ENCODE assay signal across 7 mouse cellular contexts in the genomic region with DNA sequence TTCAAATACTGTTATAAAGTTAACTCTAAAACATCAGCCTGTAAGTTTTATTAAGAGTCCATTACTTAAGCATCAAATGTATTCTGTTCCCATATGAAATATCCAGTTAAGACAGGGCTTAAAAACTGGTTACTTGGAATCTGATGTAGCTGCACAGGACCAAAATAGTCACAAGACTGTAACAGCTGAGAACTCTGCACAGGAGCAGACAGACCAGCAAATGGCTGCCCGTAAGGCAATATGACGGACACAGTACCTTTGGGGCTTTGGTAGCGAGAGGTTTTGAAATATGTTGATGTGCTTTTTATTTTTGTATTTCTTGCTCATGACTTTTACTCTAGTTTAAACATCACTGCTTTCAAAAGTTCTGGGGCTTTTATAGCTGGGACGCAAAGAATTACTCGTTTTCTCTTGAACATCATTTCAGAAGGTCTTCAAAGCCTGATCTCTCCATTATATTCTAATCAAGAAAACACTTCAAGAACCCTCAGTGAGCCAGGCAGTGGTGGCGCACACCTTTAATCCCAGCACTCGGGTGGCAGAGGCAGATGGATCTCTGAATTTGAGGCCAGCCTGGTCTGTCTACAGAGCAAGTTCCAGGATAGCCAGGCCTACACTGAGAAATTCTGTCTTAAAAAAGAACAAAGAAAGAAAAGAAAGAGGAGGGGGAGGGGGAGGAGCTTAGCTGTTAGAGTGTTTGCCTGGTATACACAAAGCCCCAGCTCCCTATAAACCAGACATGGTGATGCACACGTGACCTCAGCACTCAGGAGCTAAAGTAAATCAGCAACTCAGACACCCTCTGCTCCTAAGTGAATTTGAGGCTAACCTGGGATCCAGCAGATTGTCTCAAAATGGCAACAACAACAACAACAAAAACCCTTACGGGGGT. TPM values are rescaled to one million over a fixed set of nuclear protein-coding genes. Genes with fewer than 3 reads are reported as not detected.
DNase-seq lines count a peak whose midpoint lies in the region; ATAC-seq and TF ChIP-seq lines count a peak whose summit lies in the region.

No protein-coding gene starts in this region.

- peaks cover 12% of the 10 kb centered on the region for H3K4me1 ChIP-seq in thymus, adult 2 months (replicated peaks; ENCODE audit: control insufficient read depth, insufficient read depth, low read length)
- H3K4me1 ChIP-seq in embryonic facial prominence, embryonic 14.5 days (ENCODE audit: control insufficient read depth, insufficient read depth, low read length) = peaks cover 25% of the 10 kb centered on the region
- H3K4me1 ChIP-seq in intestine, postnatal 0 days (replicated peaks; ENCODE audit: control insufficient read depth, insufficient read depth, low read length) = peaks cover 8% of the 10 kb centered on the region; the same call in 1 of the 2 replicates
- peaks cover 23% of the 10 kb centered on the region for H3K4me1 ChIP-seq in midbrain, embryonic 14.5 days (ENCODE audit: control insufficient read depth, insufficient read depth, low read length)

- no peaks in the 10 kb centered on the region for H3K27me3 ChIP-seq in thymus, adult 2 months (ENCODE audit: control insufficient read depth, insufficient read depth, low read length)
- no peaks in the 10 kb centered on the region for H3K27me3 ChIP-seq in embryonic facial prominence, embryonic 14.5 days (replicated peaks; ENCODE audit: control insufficient read depth, insufficient read depth, low read length)
- H3K27me3 ChIP-seq in intestine, postnatal 0 days (replicated peaks; ENCODE audit: control insufficient read depth, insufficient read depth, low read length) = no peaks in the 10 kb centered on the region
- H3K27me3 ChIP-seq in midbrain, embryonic 14.5 days (ENCODE audit: control insufficient read depth, insufficient read depth, low read length) = no peaks in the 10 kb centered on the region

- no peak for DNase-seq in thymus, adult 2 months
- DNase-seq in thymus, adult 18-20 months = no peak
- DNase-seq in embryonic facial prominence, embryonic 14.5 days (ENCODE audit: low spot score) = peak; percentile 85
- DNase-seq in midbrain, embryonic 14.5 days = peak; percentile 85
- no peak for DNase-seq in frontal cortex, postnatal 14 days (ENCODE audit: low spot score in 2 of 2)
- DNase-seq in right cerebral cortex, postnatal 25 days = no peak

- H3K36me3 ChIP-seq in thymus, adult 2 months (ENCODE audit: control insufficient read depth, insufficient read depth, low read length) = no peaks in the 10 kb centered on the region
- H3K36me3 ChIP-seq in embryonic facial prominence, embryonic 14.5 days (ENCODE audit: control insufficient read depth, insufficient read depth, low read length) = no peaks in the 10 kb centered on the region
- H3K36me3 ChIP-seq in intestine, postnatal 0 days (ENCODE audit: control insufficient read depth, insufficient read depth) = no peaks in the 10 kb centered on the region
- H3K36me3 ChIP-seq in midbrain, embryonic 14.5 days (ENCODE audit: control insufficient read depth, insufficient read depth, low read length) = no peaks in the 10 kb centered on the region

- H3K9ac ChIP-seq in embryonic facial prominence, embryonic 14.5 days (ENCODE audit: low read depth, low read length) = peak overlapping the region; percentile 65
- H3K9ac ChIP-seq in intestine, postnatal 0 days (ENCODE audit: low read depth, low read length) = no peak overlapping the region
- H3K9ac ChIP-seq in midbrain, embryonic 14.5 days (replicated peaks; ENCODE audit: low read length) = peak overlapping the region; percentile 55

- ATAC-seq in embryonic facial prominence, embryonic 14.5 days (ENCODE audit: low read depth) = peak; percentile 80
- ATAC-seq in intestine, postnatal 0 days = peak; percentile 62
- peak; percentile 87 for ATAC-seq in midbrain, embryonic 14.5 days (ENCODE audit: low FRiP score, low TSS enrichment)

- H3K27ac ChIP-seq in thymus, adult 2 months (ENCODE audit: control insufficient read depth, insufficient read depth, low read length) = no peak overlapping the region; the same call in 1 of the 2 replicates
- H3K27ac ChIP-seq in embryonic facial prominence, embryonic 14.5 days (replicated peaks; ENCODE audit: low read depth, low read length) = peak overlapping the region; percentile 99
- H3K27ac ChIP-seq in intestine, postnatal 0 days (ENCODE audit: low read depth, low read length) = peak overlapping the region; percentile 84
- H3K27ac ChIP-seq in midbrain, embryonic 14.5 days (replicated peaks; ENCODE audit: low read depth, low read length) = peak overlapping the region; percentile 97

- H3K9me3 ChIP-seq in embryonic facial prominence, embryonic 14.5 days (ENCODE audit: control insufficient read depth, low read length) = no peaks in the 10 kb centered on the region
- H3K9me3 ChIP-seq in intestine, postnatal 0 days (ENCODE audit: control insufficient read depth) = no peaks in the 10 kb centered on the region
- no peaks in the 10 kb centered on the region for H3K9me3 ChIP-seq in midbrain, embryonic 14.5 days (ENCODE audit: control insufficient read depth, low read length)

- peak overlapping the region; percentile 64 for H3K4me2 ChIP-seq in embryonic facial prominence, embryonic 14.5 days (ENCODE audit: low read depth, low read length)
- peak overlapping the region; percentile 57 for H3K4me2 ChIP-seq in intestine, postnatal 0 days (replicated peaks; ENCODE audit: low read depth)
- H3K4me2 ChIP-seq in midbrain, embryonic 14.5 days (ENCODE audit: low read length) = peak overlapping the region; percentile 68

- peak overlapping the region; percentile 43 for H3K4me3 ChIP-seq in thymus, adult 2 months (ENCODE audit: control insufficient read depth, insufficient read depth, low read length)
- peak overlapping the region; percentile 27 for H3K4me3 ChIP-seq in embryonic facial prominence, embryonic 14.5 days (ENCODE audit: low read depth, low read length)
- peak overlapping the region; percentile 20 for H3K4me3 ChIP-seq in intestine, postnatal 0 days (ENCODE audit: low read depth, low read length)
- peak overlapping the region; percentile 28 for H3K4me3 ChIP-seq in midbrain, embryonic 14.5 days (replicated peaks; ENCODE audit: low read depth, low read length)

- TF ChIP-seq POLR2A in thymus, adult 2 months (IDR thresholded peaks at IDR 0.05; ENCODE audit: control insufficient read depth, extremely low read depth, insufficient read depth, low read length, poor library complexity) = no peak

- 78% methylated on average over 9 of the region's 9 CpGs for WGBS in thymus, adult 2 months
- WGBS in embryonic facial prominence, embryonic 14.5 days = 37% methylated on average over 9 of the region's 9 CpGs
- 54% methylated on average over 9 of the region's 9 CpGs for WGBS in intestine, postnatal 0 days
- WGBS in midbrain, embryonic 14.5 days = 26% methylated on average over 9 of the region's 9 CpGs

- no peak for TF ChIP-seq CTCF in thymus, adult 2 months (IDR thresholded peaks at IDR 0.05; ENCODE audit: borderline replicate concordance, control insufficient read depth, extremely low read depth, insufficient read depth, low read length, poor library complexity)
- TF ChIP-seq CTCF in intestine, postnatal 0 days (IDR thresholded peaks at IDR 0.05; ENCODE audit: low read depth) = no peak

RNA-seq across cellular contexts. Expression of gene Nedd4, which starts 22.9 kb away (rescaled TPM):
- polyA plus RNA-seq in thymus, adult 2 months (2012; rRNA removed) = 71.7 and 80.4 TPM in 2 replicates
- 649 and 733 TPM in 2 replicates for polyA plus RNA-seq in embryonic facial prominence, embryonic 14.5 days (2014; fragmentation: Nextera tagmentation; extraction: Ambion mirVana)
- 142 and 160 TPM in 2 replicates for polyA plus RNA-seq in intestine, postnatal 0 days (2015; fragmentation: Nextera tagmentation; extraction: Ambion mirVana)
- polyA plus RNA-seq in midbrain, embryonic 14.5 days (2014; fragmentation: Nextera tagmentation; extraction: Ambion mirVana) = 351 and 564 TPM in 2 replicates

Comparison
In these comparisons a context has a peak if more than half of its experiments do, and no peak if none do; other contexts are left out.
1. DNase-seq: peak in embryonic facial prominence, embryonic 14.5 days (single experiment) and midbrain, embryonic 14.5 days (single experiment); none in thymus, adult 2 months (single experiment), thymus, adult 18-20 months (0 of 2), frontal cortex, postnatal 14 days (0 of 2) and right cerebral cortex, postnatal 25 days (single experiment).
2. Peak in every context shown above with its lines, with median percentiles within 50 percentile points of each other: H3K4me3 ChIP-seq, ATAC-seq and H3K4me2 ChIP-seq.